Mouse (Mus musculus) small intestine, adult 2 months (tissue): Measurements from ENCODE around the gene Tec.

Experiments used
- CTCF ChIP-seq: fragments of 200-500 bp; IDR thresholded peaks from 2 replicates; pipeline ENCODE4 v1.5.1; 2012; ENCODE audit warnings: low read depth, mild to moderate bottlenecking, control low read depth, inconsistent platforms, low read length, moderate library complexity, mixed read lengths; ENCODE audit not compliant: insufficient replicate concordance, insufficient read length; ENCODE audit errors: extremely low read depth
- POLR2A ChIP-seq: fragments of 200-500 bp; IDR thresholded peaks from 2 replicates; pipeline ENCODE4 v1.6.1; 2012; ENCODE audit warnings: low read depth, mild to moderate bottlenecking, control low read depth, inconsistent platforms, low read length, moderate library complexity

- TF ChIP-seq CTCF (no peak), POLR2A (no peak)
These were observed 13.9 kb downstream of the Tec start for GRCm38 (mm10) chr5:72854141-72854990.
